Mouse (Mus musculus) liver, embryonic 15.5 days (tissue): ENCODE data around the gene Stxbp5. TPM values are rescaled to one million over a fixed set of nuclear protein-coding genes. Genes with fewer than 3 reads are reported as not detected.

Source experiments
- ATAC-seq: fragments of 200-750 bp; cut with Nextera tagmentation; 2 replicates; pipeline ENCODE4 v1.8.0; 2017; ENCODE audit warnings: moderate number of reproducible peaks, mild to moderate bottlenecking, moderate library complexity; ENCODE audit not compliant: insufficient read depth
- H3K27ac ChIP-seq: fragments of 300-500 bp; sonication (generic); replicated peaks from 2 replicates; pipeline ENCODE4 v1.5.1; 2015; ENCODE audit warnings: mild to moderate bottlenecking, inconsistent platforms
- H3K27me3 ChIP-seq: fragments of 300-500 bp; sonication (generic); 2 replicates; pipeline ENCODE4 v1.6.1; 2015; ENCODE audit warnings: mild to moderate bottlenecking, inconsistent platforms
- H3K36me3 ChIP-seq: fragments of 300-500 bp; sonication (generic); replicated peaks from 2 replicates; pipeline ENCODE4 v1.6.1; 2015; ENCODE audit warnings: moderate library complexity, mild to moderate bottlenecking, inconsistent platforms
- H3K4me1 ChIP-seq: fragments of 300-500 bp; sonication (generic); replicated peaks from 2 replicates; pipeline ENCODE4 v1.6.1; 2015; ENCODE audit warnings: inconsistent platforms
- H3K4me2 ChIP-seq: fragments of 300-500 bp; sonication (generic); 2 replicates; pipeline ENCODE4 v1.6.1; 2015; ENCODE audit warnings: moderate library complexity, mild to moderate bottlenecking, inconsistent platforms
- H3K4me3 ChIP-seq: fragments of 300-500 bp; sonication (generic); replicated peaks from 2 replicates; pipeline ENCODE4 v1.5.1; 2015; ENCODE audit warnings: mild to moderate bottlenecking, inconsistent platforms
- H3K9ac ChIP-seq: fragments of 300-500 bp; sonication (generic); 2 replicates; pipeline ENCODE4 v1.6.1; 2015; ENCODE audit warnings: moderate library complexity, mild to moderate bottlenecking, inconsistent platforms
- H3K9me3 ChIP-seq: fragments of 300-500 bp; sonication (generic); replicated peaks from 2 replicates; pipeline ENCODE4 v1.6.1; 2016; ENCODE audit warnings: inconsistent platforms
- WGBS: fragments of 180-500 bp; shearing (Covaris S2); methylation state at CpG from one replicate; pipeline ENCODE4 v1.1.7; 2015; ENCODE audit warnings: mixed read lengths; ENCODE audit not compliant: insufficient replicate concordance; 5-methylcytosine and 5-hydroxymethylcytosine counted together
- polyA plus RNA-seq: library from polyadenylated mRNA; unstranded; fragments of >200 nt; fragmentation: Nextera tagmentation; extraction: Ambion mirVana; gene quantifications from 2 replicates; pipeline ENCODE4 v1.2.1, GENCODE M21; 2015

Gene Stxbp5
- polyA plus RNA-seq, 1 experiment from 2014 or later = 2.4 TPM

DNA sequence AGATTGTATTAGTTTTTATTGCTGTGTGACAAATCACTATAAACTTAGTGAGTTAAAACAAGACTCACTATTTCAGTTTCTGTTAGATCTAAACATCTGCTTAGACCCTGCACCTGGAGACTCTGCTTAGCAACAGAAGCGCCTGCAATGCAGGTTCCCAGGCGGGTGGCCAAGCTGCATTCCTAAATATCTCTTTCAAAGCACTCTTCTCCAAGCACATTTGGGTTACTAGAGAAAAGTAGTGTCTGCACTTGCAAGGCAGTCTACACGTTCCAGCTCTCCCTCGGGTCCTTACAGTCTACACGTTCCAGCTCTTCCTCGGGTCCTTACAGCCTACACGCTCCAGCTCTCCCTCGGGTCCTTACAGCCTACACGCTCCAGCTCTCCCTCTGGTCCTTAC is 44.1 kb downstream of the Stxbp5 start:
- ATAC-seq = no peak
- H3K9ac ChIP-seq = no peak overlapping the region
- H3K36me3 ChIP-seq = peaks cover 25% of the 10 kb centered on the region
- H3K4me3 ChIP-seq = no peak overlapping the region
- H3K4me2 ChIP-seq = no peak overlapping the region
- H3K27me3 ChIP-seq = no peaks in the 10 kb centered on the region
- no peak overlapping the region for H3K27ac ChIP-seq
- no peaks in the 10 kb centered on the region for H3K4me1 ChIP-seq
- WGBS = 74% methylated on average over 9 of the region's 9 CpGs
- no peaks in the 10 kb centered on the region for H3K9me3 ChIP-seq

DNA sequence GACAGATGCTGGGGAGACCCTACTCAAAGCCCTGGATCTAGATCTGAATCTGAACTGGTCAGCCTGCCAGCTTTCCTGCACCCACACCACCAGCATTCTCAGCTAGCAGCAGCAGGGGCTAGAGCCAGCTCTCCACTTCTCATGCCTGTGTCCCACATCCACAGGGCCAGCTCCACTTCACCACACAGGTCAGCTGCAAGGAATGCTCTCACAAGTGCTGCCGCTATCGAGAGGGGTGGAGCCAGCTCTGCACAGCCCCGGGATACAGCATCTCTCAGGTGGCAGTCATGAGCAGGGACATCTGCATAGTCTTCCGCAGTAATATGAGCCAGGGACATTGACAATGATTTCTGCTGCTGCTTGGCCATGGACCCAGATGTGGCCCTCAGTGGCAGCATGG is 54.5 kb downstream of the Stxbp5 start:
- H3K4me3 ChIP-seq = no peak overlapping the region
- 0 out of 2 replicates have a peak, but pooled peaks cover 6% of the 10 kb centered on the region for H3K36me3 ChIP-seq
- no peak overlapping the region for H3K9ac ChIP-seq
- H3K4me2 ChIP-seq = no peak overlapping the region
- no peaks in the 10 kb centered on the region for H3K4me1 ChIP-seq
- H3K27ac ChIP-seq = no peak overlapping the region
- H3K27me3 ChIP-seq = no peaks in the 10 kb centered on the region
- WGBS = 91% methylated on average over 4 of the region's 4 CpGs
- no peak for ATAC-seq
- no peaks in the 10 kb centered on the region for H3K9me3 ChIP-seq

DNA sequence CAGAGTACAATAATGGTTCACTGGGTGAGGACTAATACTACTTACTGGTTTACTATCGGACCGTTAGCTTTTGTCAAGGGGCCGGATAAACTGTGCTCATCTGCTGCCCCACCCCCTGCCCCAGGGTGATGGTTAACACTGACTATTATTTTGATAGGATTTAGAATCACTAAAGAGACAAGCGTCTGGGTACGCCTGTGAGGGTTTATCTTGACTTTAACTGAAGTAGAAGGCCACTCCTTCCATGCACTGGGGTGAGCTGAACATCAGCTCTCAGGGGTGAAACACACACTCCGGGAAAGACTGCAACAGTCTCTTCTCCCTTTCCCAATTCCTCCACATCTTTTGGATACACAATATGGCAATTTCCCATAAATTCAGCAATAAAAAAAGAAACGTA is 61.5 kb downstream of the Stxbp5 start:
- no peak for ATAC-seq
- WGBS = 59% methylated on average over 7 of the region's 7 CpGs
- no peaks in the 10 kb centered on the region for H3K4me1 ChIP-seq
- 0 out of 2 replicates have a peak, but pooled peaks cover 3% of the 10 kb centered on the region for H3K36me3 ChIP-seq
- no peaks in the 10 kb centered on the region for H3K9me3 ChIP-seq
- no peak overlapping the region for H3K9ac ChIP-seq
- H3K4me3 ChIP-seq = no peak overlapping the region
- H3K4me2 ChIP-seq = no peak overlapping the region
- H3K27me3 ChIP-seq = no peaks in the 10 kb centered on the region
- H3K27ac ChIP-seq = no peak overlapping the region

DNA sequence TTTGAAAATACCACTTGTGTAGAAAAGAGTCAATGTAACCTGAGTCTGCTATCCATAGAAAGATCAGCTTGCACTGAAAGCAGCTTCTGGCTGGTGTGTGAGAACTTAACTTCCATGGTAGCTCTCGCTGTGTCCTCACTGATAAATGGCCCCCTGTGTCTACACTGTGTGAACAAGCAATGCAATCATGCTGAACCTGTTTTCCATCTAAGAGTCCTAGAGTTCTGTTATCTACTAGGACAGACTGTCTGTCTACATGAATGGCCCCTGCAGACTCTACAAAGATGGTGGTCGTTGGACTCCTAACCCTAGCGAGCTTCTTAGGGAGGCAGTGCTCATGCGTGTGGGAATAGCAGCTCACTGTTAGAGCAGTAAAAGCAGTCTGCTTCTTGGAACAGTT is 65.9 kb downstream of the Stxbp5 start:
- H3K27me3 ChIP-seq = no peaks in the 10 kb centered on the region
- 68% methylated on average over 4 of the region's 4 CpGs for WGBS
- H3K36me3 ChIP-seq = 0 out of 2 replicates have a peak, but pooled peaks cover 12% of the 10 kb centered on the region
- H3K9me3 ChIP-seq = no peaks in the 10 kb centered on the region
- no peak overlapping the region for H3K27ac ChIP-seq
- H3K9ac ChIP-seq = no peak overlapping the region
- H3K4me3 ChIP-seq = no peak overlapping the region
- no peak overlapping the region for H3K4me2 ChIP-seq
- no peak for ATAC-seq
- H3K4me1 ChIP-seq = no peaks in the 10 kb centered on the region

DNA sequence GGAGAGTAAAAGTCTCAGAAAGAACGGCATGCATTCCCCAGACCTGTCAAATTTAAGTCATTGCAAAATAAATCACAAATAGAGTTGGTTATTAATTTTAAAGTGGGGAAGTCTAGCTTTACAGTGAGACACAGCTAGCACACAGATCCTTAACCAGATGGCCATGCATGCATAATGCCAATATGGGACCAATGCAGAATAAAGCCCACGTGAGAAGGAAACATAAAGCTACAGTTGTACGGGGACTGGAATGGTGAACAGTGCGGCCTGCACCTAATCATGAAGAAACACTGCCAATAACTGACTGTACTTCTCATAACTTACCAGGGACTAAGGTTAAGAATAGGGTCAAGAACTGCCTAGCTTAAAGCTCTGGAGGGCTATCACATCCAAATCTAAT is 67.9 kb downstream of the Stxbp5 start:
- Histone ChIP-seq H3K4me1 (no peaks in the 10 kb centered on the region), H3K4me3 (no peak overlapping the region), H3K9ac (no peak overlapping the region), H3K9me3 (no peaks in the 10 kb centered on the region), H3K4me2 (no peak overlapping the region), H3K27ac (no peak overlapping the region), H3K27me3 (no peaks in the 10 kb centered on the region), H3K36me3 (0 out of 2 replicates have a peak, but pooled peaks cover 12% of the 10 kb centered on the region)
- 81% methylated on average over 4 of the region's 4 CpGs for WGBS
- ATAC-seq = no peak

DNA sequence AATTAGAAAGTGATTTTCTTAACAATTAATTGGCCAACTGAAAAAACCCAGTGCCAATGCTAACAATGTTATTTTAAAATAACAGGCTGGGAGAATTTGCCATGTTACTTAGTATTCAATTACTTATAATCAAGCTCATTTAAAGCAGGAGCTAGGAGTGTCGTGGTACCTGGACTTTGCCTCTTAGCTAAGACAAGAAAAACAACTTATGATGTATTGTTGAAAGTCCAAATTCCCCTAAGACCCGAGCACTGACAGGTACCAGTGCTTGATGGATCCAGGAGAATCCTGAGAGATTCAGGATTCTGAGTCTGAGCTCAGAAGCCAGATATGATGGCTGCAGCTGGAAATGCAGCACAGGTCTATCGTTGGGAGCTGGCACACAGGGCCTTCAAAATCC is 71.1 kb downstream of the Stxbp5 start:
- H3K36me3 ChIP-seq = 0 out of 2 replicates have a peak, but pooled peaks cover 12% of the 10 kb centered on the region
- H3K27ac ChIP-seq = no peak overlapping the region
- H3K4me2 ChIP-seq = no peak overlapping the region
- no peaks in the 10 kb centered on the region for H3K9me3 ChIP-seq
- no peak for ATAC-seq
- H3K9ac ChIP-seq = no peak overlapping the region
- WGBS = 69% methylated on average over 3 of the region's 3 CpGs
- no peak overlapping the region for H3K4me3 ChIP-seq
- H3K27me3 ChIP-seq = no peaks in the 10 kb centered on the region
- no peaks in the 10 kb centered on the region for H3K4me1 ChIP-seq

DNA sequence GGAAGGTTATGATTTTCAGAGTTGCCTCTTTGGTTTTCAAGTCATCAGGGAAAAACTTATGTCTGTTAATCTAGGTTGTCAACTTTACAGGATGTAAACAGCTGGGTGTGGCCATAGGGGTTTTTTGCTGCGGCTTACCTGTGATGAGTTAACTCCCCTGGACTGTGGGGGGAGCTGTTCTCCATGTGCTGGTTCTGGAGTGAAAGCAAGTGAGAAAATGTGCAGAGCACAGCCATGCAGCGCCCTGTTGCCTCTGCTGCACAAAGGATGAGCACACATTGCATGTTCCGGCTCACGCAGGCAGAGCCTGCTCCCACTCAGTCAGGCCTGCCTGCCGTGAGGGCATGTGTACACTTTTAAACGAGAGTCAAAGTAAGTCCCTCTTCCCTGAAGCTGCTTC is 79.6 kb downstream of the Stxbp5 start:
- 65% methylated on average over 6 of the region's 6 CpGs for WGBS
- no peak overlapping the region for H3K27ac ChIP-seq
- no peaks in the 10 kb centered on the region for H3K36me3 ChIP-seq
- H3K4me1 ChIP-seq = no peaks in the 10 kb centered on the region
- H3K27me3 ChIP-seq = no peaks in the 10 kb centered on the region
- no peak overlapping the region for H3K4me2 ChIP-seq
- H3K4me3 ChIP-seq = no peak overlapping the region
- ATAC-seq = no peak
- H3K9me3 ChIP-seq = no peaks in the 10 kb centered on the region
- no peak overlapping the region for H3K9ac ChIP-seq

DNA sequence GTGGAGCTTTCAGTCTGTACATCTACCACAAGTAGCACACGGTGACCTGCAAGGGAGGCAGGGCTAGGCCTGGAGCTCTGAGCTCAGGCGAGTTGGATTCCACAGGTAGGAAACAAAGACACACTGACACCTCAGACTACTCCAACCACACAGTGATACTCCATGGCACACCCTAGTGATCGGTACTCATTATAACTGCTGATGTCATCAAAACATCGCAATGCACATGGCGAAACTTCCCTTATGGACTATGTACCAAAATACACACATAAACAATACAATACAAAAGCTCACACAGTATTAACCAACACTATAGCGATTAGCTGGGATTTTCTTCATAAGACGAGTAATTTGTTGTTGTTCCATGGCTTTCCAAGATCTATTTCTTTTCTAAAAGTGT is 82.3 kb downstream of the Stxbp5 start:
- H3K27ac ChIP-seq = no peak overlapping the region
- WGBS = 80% methylated on average over 7 of the region's 7 CpGs

DNA sequence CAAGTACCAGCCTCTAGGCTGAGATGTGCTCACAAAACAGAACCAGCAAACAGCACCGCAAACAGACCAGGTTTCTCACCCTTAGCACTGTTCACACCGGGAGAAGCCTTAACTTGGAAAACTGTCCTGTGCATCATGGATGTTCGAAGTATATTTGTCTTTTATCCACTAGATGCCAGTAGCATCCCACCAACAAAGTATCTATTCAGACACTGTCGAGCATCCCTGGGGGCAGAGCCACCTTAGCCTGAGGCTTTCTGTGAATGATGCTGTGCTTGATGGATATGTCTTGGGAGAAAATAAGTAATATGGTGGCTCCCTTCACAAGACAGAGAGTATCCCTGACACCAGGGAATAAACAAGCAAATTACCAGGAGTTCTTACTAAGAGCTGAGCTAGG is 87.0 kb downstream of the Stxbp5 start:
- Histone ChIP-seq H3K4me2 (no peak overlapping the region), H3K4me1 (no peaks in the 10 kb centered on the region), H3K27ac (no peak overlapping the region), H3K27me3 (no peaks in the 10 kb centered on the region), H3K9me3 (no peaks in the 10 kb centered on the region), H3K36me3 (no peaks in the 10 kb centered on the region), H3K4me3 (no peak overlapping the region), H3K9ac (no peak overlapping the region)
- WGBS = 73% methylated on average over 4 of the region's 4 CpGs
- ATAC-seq = no peak

More for the DNA sequence above, 82.3 kb downstream of the Stxbp5 start:
- no peak for ATAC-seq
- Histone ChIP-seq H3K4me1 (no peaks in the 10 kb centered on the region), H3K9ac (no peak overlapping the region), H3K27me3 (no peaks in the 10 kb centered on the region), H3K9me3 (no peaks in the 10 kb centered on the region), H3K36me3 (no peaks in the 10 kb centered on the region), H3K4me3 (no peak overlapping the region), H3K4me2 (no peak overlapping the region)

DNA sequence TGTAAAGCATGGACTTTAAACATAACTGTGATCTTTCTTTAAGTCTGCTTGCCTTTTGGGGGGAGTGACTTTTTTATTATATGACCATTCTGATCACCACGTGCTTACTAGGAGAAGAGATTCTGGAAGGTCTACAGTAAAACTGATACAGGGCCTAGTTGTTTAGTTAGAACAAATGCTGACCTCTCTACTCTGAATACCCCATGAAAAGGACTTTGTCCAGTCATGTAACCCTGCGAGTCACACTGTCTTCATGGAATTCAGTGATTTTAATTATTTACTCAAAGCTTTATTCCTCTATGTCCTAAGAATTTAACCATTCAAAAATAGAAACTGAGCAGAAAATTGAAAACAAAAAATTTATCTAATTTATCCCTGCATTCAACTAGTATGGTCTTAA is 93.3 kb downstream of the Stxbp5 start:
- ATAC-seq = no peak
- Histone ChIP-seq H3K27ac (no peak overlapping the region), H3K4me2 (no peak overlapping the region), H3K36me3 (peaks cover 8% of the 10 kb centered on the region; the same call in 1 of the 2 replicates), H3K9me3 (no peaks in the 10 kb centered on the region), H3K4me1 (no peaks in the 10 kb centered on the region), H3K27me3 (no peaks in the 10 kb centered on the region), H3K4me3 (no peak overlapping the region), H3K9ac (no peak overlapping the region)
- 66% methylated on average over 2 of the region's 2 CpGs for WGBS

DNA sequence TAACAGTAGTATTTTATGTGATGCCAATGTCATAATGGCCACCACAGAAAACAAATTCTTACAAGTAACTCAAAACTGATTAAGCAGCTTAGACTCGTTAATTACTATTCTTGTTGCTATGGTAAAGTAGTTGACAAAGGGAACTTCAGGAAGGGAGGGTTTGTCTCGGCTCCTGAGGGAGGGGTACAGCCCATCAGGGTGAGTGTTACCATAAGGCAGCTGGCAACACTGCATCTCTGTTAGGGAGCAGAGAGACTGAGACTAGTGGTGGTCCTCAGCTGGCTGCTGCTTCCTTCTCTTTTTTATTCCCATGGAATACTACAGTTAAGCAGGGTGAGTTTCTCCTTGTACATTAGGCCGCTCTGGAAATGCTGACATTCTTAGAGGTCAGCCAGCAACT is 95.5 kb downstream of the Stxbp5 start:
- no peaks in the 10 kb centered on the region for H3K9me3 ChIP-seq

DNA sequence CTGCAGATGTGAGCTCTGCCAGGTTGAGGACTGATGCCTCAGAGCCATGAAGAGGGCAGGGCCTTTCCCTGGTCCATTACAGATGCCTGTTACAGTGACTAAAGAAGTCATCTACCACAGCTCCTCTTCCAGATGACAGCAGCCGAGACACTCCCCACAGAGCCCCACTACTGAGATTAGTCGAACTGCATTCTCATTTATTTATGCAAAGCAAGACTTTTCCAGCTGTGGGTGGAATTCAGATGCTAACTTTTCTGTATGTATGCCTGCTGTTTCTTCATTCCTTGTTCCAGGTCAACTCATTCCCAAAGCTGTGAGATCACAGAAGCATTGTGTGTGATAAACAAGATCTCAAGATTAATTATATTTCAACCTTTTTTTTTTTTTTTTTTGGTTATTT is 97.8 kb downstream of the Stxbp5 start:
- H3K9ac ChIP-seq = no peak overlapping the region
- H3K4me3 ChIP-seq = no peak overlapping the region
- H3K27ac ChIP-seq = no peak overlapping the region
- ATAC-seq = no peak
- 69% methylated on average over 2 of the region's 2 CpGs for WGBS
- no peaks in the 10 kb centered on the region for H3K27me3 ChIP-seq
- H3K4me2 ChIP-seq = no peak overlapping the region
- no peaks in the 10 kb centered on the region for H3K9me3 ChIP-seq
- peaks cover 12% of the 10 kb centered on the region for H3K36me3 ChIP-seq
- H3K4me1 ChIP-seq = no peaks in the 10 kb centered on the region

More for the DNA sequence above, 95.5 kb downstream of the Stxbp5 start:
- Histone ChIP-seq H3K27ac (no peak overlapping the region), H3K4me1 (no peaks in the 10 kb centered on the region), H3K36me3 (peaks cover 8% of the 10 kb centered on the region; the same call in 1 of the 2 replicates), H3K4me2 (no peak overlapping the region), H3K27me3 (no peaks in the 10 kb centered on the region), H3K4me3 (no peak overlapping the region), H3K9ac (no peak overlapping the region)
- WGBS = 67% methylated on average over 3 of the region's 3 CpGs
- no peak for ATAC-seq
